Mouse (Mus musculus): ENCODE results near the gene Abcc3. TPM values are rescaled to one million over a fixed set of nuclear protein-coding genes. Genes with fewer than 3 reads are reported as not detected.

The Abcc3 gene
- polyA plus RNA-seq (2021): 0.64 TPM

DNA sequence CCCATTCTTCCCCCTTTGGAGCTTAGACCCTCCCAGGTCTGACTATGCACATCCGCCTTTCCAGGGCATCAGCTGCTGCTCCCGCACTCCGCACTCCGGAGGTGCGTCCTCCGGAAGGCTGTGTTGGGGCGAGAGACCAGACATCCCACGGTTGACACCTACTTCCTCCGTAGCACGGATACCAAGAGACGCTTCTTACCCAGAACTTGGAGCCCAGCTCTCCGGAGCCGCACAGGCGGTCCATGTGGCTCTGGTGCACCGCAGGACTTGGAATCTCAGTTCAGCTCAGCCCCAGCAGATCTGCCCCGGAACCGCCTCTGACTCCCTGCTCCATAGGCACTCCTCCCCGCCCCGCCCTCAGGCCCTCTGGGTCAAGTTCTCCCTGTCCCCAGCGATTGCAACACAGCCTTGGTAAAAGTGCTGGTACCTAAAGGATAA is at the start of gene Abcc3:
TSS of gene Abcc3 (minus strand) at position 326 of the 438 bp plus-strand sequence.
- no peak for DNase-seq (ENCODE audit: low read depth, low spot score)
- ATAC-seq: no peak

DNA sequence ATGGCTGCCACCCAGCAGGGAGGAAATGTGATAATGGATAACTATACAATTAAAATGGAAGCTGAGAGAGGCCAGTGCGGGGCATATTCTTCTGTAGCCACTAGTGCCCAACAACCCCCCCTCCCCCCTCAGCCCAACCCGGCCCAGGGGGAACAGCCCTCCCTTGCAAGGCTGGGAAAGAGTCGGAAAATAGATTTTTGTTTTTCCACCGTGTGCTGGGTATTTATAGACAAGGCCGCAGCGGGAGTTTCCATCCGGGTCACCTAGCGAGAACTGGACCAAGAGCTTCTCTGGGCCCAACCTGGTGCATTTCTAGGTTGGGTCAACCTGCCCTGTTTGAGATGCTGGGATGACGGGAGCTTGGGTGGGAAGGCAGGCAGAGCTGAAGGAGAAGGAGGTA is 49.0 kb upstream of the Abcc3 start:
- ChIA-PET POLR2A (no interaction called here), CTCF (no interaction called here)
- in situ Hi-C loops (cut with MboI; ENCODE audit: low pct_unique_long_range_greater_than_20kb): no loop called here
- TF ChIP-seq CTCF (IDR thresholded peaks at IDR 0.05): no peak
- ATAC-seq (no peak), DNase-seq (ENCODE audit: low read depth, low spot score) (no peak)
- H3K27me3 ChIP-seq: no peaks in the 10 kb centered on the region

More for the DNA sequence above, at the start of gene Abcc3:
- H3K27me3 ChIP-seq: no peaks in the 10 kb centered on the region
- no peak for TF ChIP-seq CTCF (IDR thresholded peaks at IDR 0.05)
- in situ Hi-C loops (cut with MboI; ENCODE audit: low pct_unique_long_range_greater_than_20kb): no loop called here
- CTCF ChIA-PET: interaction anchor here (1.4 kb wide), 1 partner anchor 9 kb away, joined by 3 read pairs; no protein-coding TSS in a partner anchor
- POLR2A ChIA-PET: no interaction called here

DNA sequence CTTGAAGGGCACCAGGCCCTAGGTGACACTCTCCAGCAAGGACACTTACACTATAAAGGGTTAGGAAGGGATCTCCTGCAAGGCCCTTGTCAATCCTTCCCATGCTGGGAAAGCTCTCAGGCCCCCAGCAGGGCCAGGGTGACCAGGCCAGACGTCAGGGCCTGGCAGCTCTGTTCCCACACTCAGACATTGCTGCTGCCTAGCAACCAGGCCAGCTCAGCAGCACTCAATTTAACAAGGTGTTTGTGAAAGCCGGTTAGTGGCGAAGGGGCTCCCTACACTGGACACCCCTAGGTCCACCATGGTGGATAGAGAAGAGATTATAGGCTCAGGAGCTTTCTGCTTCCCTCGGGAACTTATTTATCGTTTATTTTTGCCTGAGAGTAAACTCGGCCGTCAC is 48.3 kb upstream of the Abcc3 start:
- POLR2A ChIA-PET: no interaction called here
- DNase-seq (ENCODE audit: low read depth, low spot score): no peak
- in situ Hi-C loops (cut with MboI; ENCODE audit: low pct_unique_long_range_greater_than_20kb): no loop called here
- H3K27me3 ChIP-seq: no peaks in the 10 kb centered on the region
- CTCF ChIA-PET: interaction anchor here (0.8 kb wide), 1 partner anchor 15 kb away, joined by 3 read pairs; no protein-coding TSS in a partner anchor
- no peak for ATAC-seq
- TF ChIP-seq CTCF (IDR thresholded peaks at IDR 0.05): no peak

DNA sequence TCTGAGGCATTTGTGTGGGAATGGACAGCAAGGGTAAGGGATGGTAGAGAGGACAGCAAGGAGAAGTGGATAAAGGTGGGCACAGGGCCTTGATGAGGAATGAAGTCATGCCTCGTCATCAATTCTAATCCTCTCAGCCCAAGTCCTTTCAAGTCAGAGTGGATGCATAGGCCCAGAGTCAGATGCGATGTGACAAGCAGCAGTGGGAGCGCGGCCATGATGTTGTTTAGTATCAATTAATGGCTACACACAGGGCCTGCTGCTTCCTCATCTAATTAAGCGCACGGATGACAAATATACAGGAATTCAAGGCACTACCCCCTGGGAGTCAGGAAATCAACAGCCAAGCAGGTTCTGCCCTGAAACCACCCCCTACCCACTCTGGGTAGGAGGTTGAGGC is 47.6 kb upstream of the Abcc3 start:
- CTCF ChIA-PET: interaction anchor here (0.8 kb wide), 1 partner anchor 15 kb away, joined by 3 read pairs; no protein-coding TSS in a partner anchor

DNA sequence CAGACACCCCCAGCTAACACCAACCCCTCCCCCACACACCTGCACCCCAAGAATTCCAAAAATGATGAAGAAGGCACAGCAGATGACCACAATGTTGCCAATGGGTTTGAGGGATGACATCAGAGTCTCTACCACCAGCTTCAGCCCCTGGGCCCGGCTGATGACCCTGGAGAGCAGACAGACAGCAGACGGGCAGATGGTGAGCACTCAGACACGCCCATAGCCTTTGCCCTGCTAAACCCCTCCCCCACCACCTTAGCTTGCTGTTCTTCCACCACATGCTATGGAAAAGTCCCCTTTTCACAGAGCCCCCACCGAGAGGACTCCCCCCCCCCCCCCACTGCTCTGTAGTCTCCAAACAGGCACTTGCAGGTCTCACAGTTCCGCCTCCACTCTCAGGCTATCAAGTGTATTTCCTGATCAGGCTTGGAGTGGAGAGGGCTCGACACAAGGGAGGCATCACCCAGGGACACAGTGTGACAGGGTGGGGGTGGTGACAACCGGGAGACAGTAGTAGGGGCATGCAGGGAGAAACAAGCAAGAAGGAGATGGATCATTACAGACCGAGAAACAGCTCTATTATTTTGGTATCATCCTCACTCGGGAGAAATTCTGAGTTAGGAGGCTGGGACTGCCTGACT is 36.3 kb upstream of the Abcc3 start:
- no peaks in the 10 kb centered on the region for H3K27me3 ChIP-seq
- peak; percentile 1 for ATAC-seq
- no peak for DNase-seq (ENCODE audit: low read depth, low spot score)
- POLR2A ChIA-PET: interaction anchor here (1.3 kb wide), 1 partner anchor 45 kb away, joined by 4 read pairs; the partner anchor contains the start of gene Cacna1g
- in situ Hi-C loops (cut with MboI; ENCODE audit: low pct_unique_long_range_greater_than_20kb): loop anchor here (5.0 kb wide), 1 partner anchor 53 kb away; no protein-coding TSS in a partner anchor
- CTCF ChIA-PET: interaction anchor here (0.9 to 1.8 kb wide), 3 partner anchors 23 to 89 kb away, joined by 3 to 7 read pairs (median 3); no protein-coding TSS in a partner anchor
- TF ChIP-seq CTCF (IDR thresholded peaks at IDR 0.05): no peak

More for the DNA sequence above, 47.6 kb upstream of the Abcc3 start:
- POLR2A ChIA-PET: no interaction called here
- no peak for TF ChIP-seq CTCF (IDR thresholded peaks at IDR 0.05)
- no peak for ATAC-seq
- in situ Hi-C loops (cut with MboI; ENCODE audit: low pct_unique_long_range_greater_than_20kb): no loop called here
- H3K27me3 ChIP-seq: no peaks in the 10 kb centered on the region
- DNase-seq (ENCODE audit: low read depth, low spot score): no peak

DNA sequence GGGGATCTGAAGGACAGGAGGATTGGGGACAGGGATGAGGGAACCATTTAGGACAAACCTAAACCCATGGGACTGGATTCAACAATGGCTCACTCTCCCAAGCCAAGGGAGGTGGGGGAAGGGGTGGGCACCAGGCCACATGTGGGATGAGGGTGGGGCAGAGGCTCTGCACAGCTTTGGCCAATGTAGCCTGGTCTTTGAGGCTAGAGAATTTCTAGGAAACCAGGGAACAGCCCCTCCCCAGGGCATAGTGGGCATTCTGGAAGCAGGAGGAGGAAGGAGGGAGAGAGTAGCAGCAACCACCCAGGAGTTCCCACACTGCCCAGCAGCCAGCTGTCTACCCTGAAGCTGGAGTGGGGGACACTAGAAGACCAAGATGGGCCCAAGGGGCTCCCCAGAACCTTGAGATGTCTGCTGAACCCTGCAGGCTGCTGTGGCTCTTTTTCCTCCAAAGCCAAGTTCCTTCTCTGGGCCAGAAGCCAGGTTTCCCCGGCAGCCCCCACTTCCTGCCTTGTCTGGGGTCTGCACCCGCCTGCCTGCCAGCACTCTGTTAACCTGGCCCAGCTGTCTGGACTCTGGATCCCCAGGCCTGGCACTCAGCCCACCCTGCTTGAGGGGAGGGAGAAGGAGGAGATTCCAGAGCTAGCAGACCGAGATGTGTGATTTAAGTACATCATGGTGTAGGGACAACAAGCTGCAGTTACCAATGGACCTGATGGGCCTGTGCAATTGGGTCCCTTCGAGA is 35.5 kb upstream of the Abcc3 start:
- H3K27me3 ChIP-seq: no peaks in the 10 kb centered on the region
- ChIA-PET CTCF (interaction anchor here (1.4 to 2.3 kb wide), 3 partner anchors 58 to 88 kb away, joined by 3 to 9 read pairs (median 7); partner anchors contain the start of gene Spata20), POLR2A (interaction anchor here (1.3 kb wide), 1 partner anchor 45 kb away, joined by 4 read pairs; the partner anchor contains the start of gene Cacna1g)
- ATAC-seq (peak; percentile 37), DNase-seq (ENCODE audit: low read depth, low spot score) (peak; percentile 83)
- in situ Hi-C loops (cut with MboI; ENCODE audit: low pct_unique_long_range_greater_than_20kb): loop anchor here (5.0 kb wide), 1 partner anchor 54 kb away; no protein-coding TSS in a partner anchor
- no peak for TF ChIP-seq CTCF (IDR thresholded peaks at IDR 0.05)

DNA sequence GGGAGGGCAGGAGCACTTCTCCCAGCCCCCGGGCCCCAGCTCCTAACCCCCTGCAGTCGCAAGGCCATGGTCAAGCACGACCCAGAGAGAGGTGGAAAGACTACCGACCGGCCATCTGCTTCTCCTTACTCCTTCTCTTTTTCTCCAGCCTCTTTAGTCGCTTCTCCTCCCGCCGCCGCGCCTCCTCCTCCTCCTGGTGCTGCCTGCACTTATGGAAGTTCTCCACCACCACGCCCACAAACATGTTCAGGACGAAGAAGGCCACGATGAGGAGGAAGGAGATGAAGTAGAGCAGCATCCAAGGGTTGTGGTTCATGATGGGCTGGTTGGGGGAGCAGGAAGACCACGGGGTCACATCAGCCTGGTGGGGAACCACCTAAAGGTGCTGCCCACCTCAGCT is 32.9 kb upstream of the Abcc3 start:
- no peaks in the 10 kb centered on the region for H3K27me3 ChIP-seq
- in situ Hi-C loops (cut with MboI; ENCODE audit: low pct_unique_long_range_greater_than_20kb): loop anchor here (5.0 kb wide), 1 partner anchor 57 kb away; no protein-coding TSS in a partner anchor
- ATAC-seq (no peak), DNase-seq (ENCODE audit: low read depth, low spot score) (no peak)
- TF ChIP-seq CTCF (IDR thresholded peaks at IDR 0.05): no peak
- CTCF ChIA-PET: no interaction called here
- POLR2A ChIA-PET: interaction anchor here (0.6 kb wide), 1 partner anchor 313 kb away, joined by 3 read pairs; no protein-coding TSS in a partner anchor

DNA sequence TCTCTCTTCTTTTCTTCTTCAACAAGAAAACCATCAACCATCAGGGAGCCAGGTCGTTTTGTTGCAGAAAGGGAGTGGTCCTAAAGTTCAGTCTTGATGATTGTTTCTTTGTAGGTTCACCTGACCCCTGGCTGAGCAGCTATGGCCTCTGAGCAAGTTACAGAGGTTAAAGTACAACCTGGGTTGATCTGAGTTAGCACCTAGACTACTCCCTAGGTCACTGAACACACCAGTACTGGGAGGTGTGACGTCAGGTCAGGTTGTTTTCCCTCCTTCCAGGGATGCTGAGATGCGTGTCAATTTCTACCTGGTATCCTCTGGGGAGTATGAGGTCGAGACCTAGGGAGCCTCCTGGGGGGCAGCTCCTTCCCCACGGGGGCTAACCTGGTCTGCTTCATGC is 32.4 kb upstream of the Abcc3 start:
- CTCF ChIA-PET: interaction anchor here (0.9 to 1.9 kb wide), 2 partner anchors 61 to 64 kb away, joined by 3 to 7 read pairs; partner anchors contain the start of gene Spata20
- no peak for TF ChIP-seq CTCF (IDR thresholded peaks at IDR 0.05)
- ATAC-seq: no peak
- H3K27me3 ChIP-seq: no peaks in the 10 kb centered on the region
- POLR2A ChIA-PET: interaction anchor here (0.6 to 0.9 kb wide), 2 partner anchors 127 to 313 kb away, joined by 3 read pairs; no protein-coding TSS in a partner anchor
- DNase-seq (ENCODE audit: low read depth, low spot score): no peak
- in situ Hi-C loops (cut with MboI; ENCODE audit: low pct_unique_long_range_greater_than_20kb): loop anchor here (5.0 kb wide), 1 partner anchor 57 kb away; no protein-coding TSS in a partner anchor

DNA sequence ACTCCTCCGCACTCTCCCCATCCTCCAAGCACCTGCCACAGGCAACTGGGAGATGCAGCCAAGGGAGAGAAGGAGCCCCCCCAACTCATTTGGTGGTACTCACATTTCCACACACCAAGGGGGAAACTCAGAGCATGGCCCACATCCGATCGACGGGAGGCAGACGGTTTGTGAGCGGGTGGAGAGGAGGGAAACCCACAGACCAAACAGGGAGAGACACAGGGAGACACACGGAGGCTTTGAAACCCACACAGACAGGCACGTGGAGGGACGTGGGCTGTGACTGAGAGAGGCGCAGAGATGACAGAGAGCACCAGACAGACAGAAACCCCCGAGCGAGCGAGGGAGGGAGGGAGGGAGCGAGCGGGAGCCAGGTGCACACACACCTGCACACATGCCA is 31.6 kb upstream of the Abcc3 start:
- TF ChIP-seq CTCF (IDR thresholded peaks at IDR 0.05): no peak
- CTCF ChIA-PET: interaction anchor here (0.9 to 1.9 kb wide), 3 partner anchors 62 to 68 kb away, joined by 3 to 7 read pairs (median 3); partner anchors contain the start of gene Spata20
- H3K27me3 ChIP-seq: no peaks in the 10 kb centered on the region
- in situ Hi-C loops (cut with MboI; ENCODE audit: low pct_unique_long_range_greater_than_20kb): no loop called here
- ATAC-seq (no peak), DNase-seq (ENCODE audit: low read depth, low spot score) (no peak)
- POLR2A ChIA-PET: interaction anchor here (0.9 to 1.1 kb wide), 2 partner anchors 48 to 128 kb away, joined by 3 read pairs; no protein-coding TSS in a partner anchor

DNA sequence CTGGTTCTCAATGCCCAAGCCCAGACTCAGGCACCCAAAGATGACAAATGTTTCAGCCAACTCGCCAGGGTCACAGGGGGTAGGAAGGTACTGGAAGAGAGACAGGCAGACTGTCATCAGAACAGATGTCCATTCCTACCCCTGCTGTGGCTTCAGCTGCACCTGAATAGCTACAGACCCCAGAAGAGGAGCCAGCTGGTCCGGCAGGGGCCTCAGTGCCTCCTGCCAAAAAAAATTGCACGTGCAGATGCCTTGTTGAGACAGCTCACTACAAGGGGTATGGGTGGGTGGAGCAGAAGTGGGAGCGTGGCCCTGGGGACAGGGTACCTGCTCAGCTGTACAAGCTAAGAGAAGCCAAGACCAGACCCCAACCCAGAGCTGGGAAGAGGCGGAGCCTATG is 31.1 kb upstream of the Abcc3 start:
- TF ChIP-seq CTCF (IDR thresholded peaks at IDR 0.05): no peak
- in situ Hi-C loops (cut with MboI; ENCODE audit: low pct_unique_long_range_greater_than_20kb): no loop called here
- ATAC-seq (no peak), DNase-seq (ENCODE audit: low read depth, low spot score) (no peak)
- CTCF ChIA-PET: interaction anchor here (0.9 to 1.9 kb wide), 2 partner anchors 62 to 69 kb away, joined by 3 to 7 read pairs; partner anchors contain the start of gene Spata20
- POLR2A ChIA-PET: interaction anchor here (1.1 kb wide), 1 partner anchor 49 kb away, joined by 3 read pairs; no protein-coding TSS in a partner anchor
- no peaks in the 10 kb centered on the region for H3K27me3 ChIP-seq

Measured in Patski (cell line).